Mouse (Mus musculus): ENCODE measurements around the gene Mbnl2. TPM values are rescaled to one million over a fixed set of nuclear protein-coding genes. Genes with fewer than 3 reads are reported as not detected.

The Mbnl2 gene
- polyA plus RNA-seq, 1 experiment from 2014 or later: 62.1 TPM

GRCm38 (mm10) chr14:120399614-120400013 lies 124.1 kb downstream of the Mbnl2 start:
- no peaks in the 10 kb centered on the region for H3K27me3 ChIP-seq (ENCODE audit: control insufficient read depth, insufficient read depth, low read length)
- no peak for ATAC-seq (ENCODE audit: insufficient number of reproducible peaks, low FRiP score, low TSS enrichment, low read depth)
- no peak overlapping the region for H3K27ac ChIP-seq (replicated peaks; ENCODE audit: low read depth, low read length)
- WGBS: 76% methylated on average over 6 of the region's 6 CpGs
- no peaks in the 10 kb centered on the region for H3K4me1 ChIP-seq (ENCODE audit: control insufficient read depth, insufficient read depth, low read length)
- DNase-seq (ENCODE audit: low spot score): no peak
- H3K36me3 ChIP-seq (ENCODE audit: control insufficient read depth, insufficient read depth, low read length): no peaks in the 10 kb centered on the region; the same call in 1 of the 2 replicates
- H3K9me3 ChIP-seq (ENCODE audit: control insufficient read depth, low read length): no peaks in the 10 kb centered on the region
- H3K4me3 ChIP-seq (ENCODE audit: low read depth, low read length): no peak overlapping the region
- no peak overlapping the region for H3K4me2 ChIP-seq (ENCODE audit: low read depth, severe bottlenecking)
- H3K9ac ChIP-seq (ENCODE audit: low read length): no peak overlapping the region

- Histone ChIP-seq H3K9me3 (ENCODE audit: control insufficient read depth, low read length) (no peaks in the 10 kb centered on the region), H3K9ac (ENCODE audit: low read length) (no peak overlapping the region), H3K36me3 (ENCODE audit: control insufficient read depth, insufficient read depth, low read length) (no peaks in the 10 kb centered on the region; the same call in 1 of the 2 replicates), H3K27ac (replicated peaks; ENCODE audit: low read depth, low read length) (no peak overlapping the region), H3K4me1 (ENCODE audit: control insufficient read depth, insufficient read depth, low read length) (no peaks in the 10 kb centered on the region), H3K4me2 (ENCODE audit: low read depth, severe bottlenecking) (no peak overlapping the region), H3K4me3 (ENCODE audit: low read depth, low read length) (no peak overlapping the region), H3K27me3 (ENCODE audit: control insufficient read depth, insufficient read depth, low read length) (no peaks in the 10 kb centered on the region)
- no peak for DNase-seq (ENCODE audit: low spot score)
- WGBS: 85% methylated on average over 15 of the region's 15 CpGs
- no peak for ATAC-seq (ENCODE audit: insufficient number of reproducible peaks, low FRiP score, low TSS enrichment, low read depth)
These were observed 125.7 kb downstream of the Mbnl2 start for GRCm38 (mm10) chr14:120401158-120401557.

GRCm38 (mm10) chr14:120402715-120403114 lies 127.2 kb downstream of the Mbnl2 start:
- WGBS: 94% methylated on average over 9 of the region's 9 CpGs
- Histone ChIP-seq H3K9ac (ENCODE audit: low read length) (no peak overlapping the region), H3K36me3 (ENCODE audit: control insufficient read depth, insufficient read depth, low read length) (no peaks in the 10 kb centered on the region; the same call in 1 of the 2 replicates)

GRCm38 (mm10) chr14:120404364-120404763 lies 128.9 kb downstream of the Mbnl2 start:
- Histone ChIP-seq H3K4me3 (ENCODE audit: low read depth, low read length) (no peak overlapping the region), H3K36me3 (ENCODE audit: control insufficient read depth, insufficient read depth, low read length) (no peaks in the 10 kb centered on the region; the same call in 1 of the 2 replicates), H3K9ac (ENCODE audit: low read length) (no peak overlapping the region), H3K4me1 (ENCODE audit: control insufficient read depth, insufficient read depth, low read length) (no peaks in the 10 kb centered on the region), H3K9me3 (ENCODE audit: control insufficient read depth, low read length) (no peaks in the 10 kb centered on the region), H3K27ac (replicated peaks; ENCODE audit: low read depth, low read length) (no peak overlapping the region), H3K4me2 (ENCODE audit: low read depth, severe bottlenecking) (no peak overlapping the region), H3K27me3 (ENCODE audit: control insufficient read depth, insufficient read depth, low read length) (no peaks in the 10 kb centered on the region)
- ATAC-seq (ENCODE audit: insufficient number of reproducible peaks, low FRiP score, low TSS enrichment, low read depth): no peak
- 93% methylated on average over 7 of the region's 7 CpGs for WGBS
- no peak for DNase-seq (ENCODE audit: low spot score)

More at GRCm38 (mm10) chr14:120402715-120403114, 127.2 kb downstream of the Mbnl2 start:
- no peaks in the 10 kb centered on the region for H3K9me3 ChIP-seq (ENCODE audit: control insufficient read depth, low read length)
- H3K4me1 ChIP-seq (ENCODE audit: control insufficient read depth, insufficient read depth, low read length): no peaks in the 10 kb centered on the region
- no peak overlapping the region for H3K27ac ChIP-seq (replicated peaks; ENCODE audit: low read depth, low read length)
- no peak for ATAC-seq (ENCODE audit: insufficient number of reproducible peaks, low FRiP score, low TSS enrichment, low read depth)
- no peak for DNase-seq (ENCODE audit: low spot score)
- H3K4me2 ChIP-seq (ENCODE audit: low read depth, severe bottlenecking): no peak overlapping the region
- H3K4me3 ChIP-seq (ENCODE audit: low read depth, low read length): no peak overlapping the region
- H3K27me3 ChIP-seq (ENCODE audit: control insufficient read depth, insufficient read depth, low read length): no peaks in the 10 kb centered on the region

- no peak overlapping the region for H3K27ac ChIP-seq (replicated peaks; ENCODE audit: low read depth, low read length)
- no peak for DNase-seq (ENCODE audit: low spot score)
- H3K36me3 ChIP-seq (ENCODE audit: control insufficient read depth, insufficient read depth, low read length): no peaks in the 10 kb centered on the region; the same call in 1 of the 2 replicates
- ATAC-seq (ENCODE audit: insufficient number of reproducible peaks, low FRiP score, low TSS enrichment, low read depth): 0 out of 2 replicates have a peak, but pooled peaks have one; percentile 26
- no peaks in the 10 kb centered on the region for H3K4me1 ChIP-seq (ENCODE audit: control insufficient read depth, insufficient read depth, low read length)
- no peak overlapping the region for H3K9ac ChIP-seq (ENCODE audit: low read length)
- no peak overlapping the region for H3K4me2 ChIP-seq (ENCODE audit: low read depth, severe bottlenecking)
- no peak overlapping the region for H3K4me3 ChIP-seq (ENCODE audit: low read depth, low read length)
- WGBS: 89% methylated on average over 17 of the region's 17 CpGs
- no peaks in the 10 kb centered on the region for H3K27me3 ChIP-seq (ENCODE audit: control insufficient read depth, insufficient read depth, low read length)
- H3K9me3 ChIP-seq (ENCODE audit: control insufficient read depth, low read length): no peaks in the 10 kb centered on the region
These were observed 129.5 kb downstream of the Mbnl2 start for GRCm38 (mm10) chr14:120404811-120405582.

- ATAC-seq (ENCODE audit: insufficient number of reproducible peaks, low FRiP score, low TSS enrichment, low read depth) (no peak), DNase-seq (ENCODE audit: low spot score) (no peak)
- H3K4me2 ChIP-seq (ENCODE audit: low read depth, severe bottlenecking): no peak overlapping the region
- no peaks in the 10 kb centered on the region for H3K9me3 ChIP-seq (ENCODE audit: control insufficient read depth, low read length)
- H3K27me3 ChIP-seq (ENCODE audit: control insufficient read depth, insufficient read depth, low read length): no peaks in the 10 kb centered on the region
- H3K4me1 ChIP-seq (ENCODE audit: control insufficient read depth, insufficient read depth, low read length): no peaks in the 10 kb centered on the region
- no peak overlapping the region for H3K4me3 ChIP-seq (ENCODE audit: low read depth, low read length)
- H3K27ac ChIP-seq (replicated peaks; ENCODE audit: low read depth, low read length): no peak overlapping the region
- WGBS: 89% methylated on average over 3 of the region's 3 CpGs
- H3K36me3 ChIP-seq (ENCODE audit: control insufficient read depth, insufficient read depth, low read length): no peaks in the 10 kb centered on the region; the same call in 1 of the 2 replicates
- H3K9ac ChIP-seq (ENCODE audit: low read length): no peak overlapping the region
These were observed 130.1 kb downstream of the Mbnl2 start for GRCm38 (mm10) chr14:120405597-120405996.

GRCm38 (mm10) chr14:120406271-120406670 lies 130.8 kb downstream of the Mbnl2 start:
- no peaks in the 10 kb centered on the region; the same call in 1 of the 2 replicates for H3K36me3 ChIP-seq (ENCODE audit: control insufficient read depth, insufficient read depth, low read length)
- H3K9ac ChIP-seq (ENCODE audit: low read length): no peak overlapping the region
- 81% methylated on average over 6 of the region's 6 CpGs for WGBS

GRCm38 (mm10) chr14:120406820-120407219 lies 131.4 kb downstream of the Mbnl2 start:
- no peak overlapping the region for H3K4me3 ChIP-seq (ENCODE audit: low read depth, low read length)
- DNase-seq (ENCODE audit: low spot score): no peak
- H3K9me3 ChIP-seq (ENCODE audit: control insufficient read depth, low read length): no peaks in the 10 kb centered on the region
- no peak overlapping the region for H3K9ac ChIP-seq (ENCODE audit: low read length)
- ATAC-seq (ENCODE audit: insufficient number of reproducible peaks, low FRiP score, low TSS enrichment, low read depth): no peak
- no peak overlapping the region for H3K27ac ChIP-seq (replicated peaks; ENCODE audit: low read depth, low read length)
- no peaks in the 10 kb centered on the region; the same call in 1 of the 2 replicates for H3K36me3 ChIP-seq (ENCODE audit: control insufficient read depth, insufficient read depth, low read length)
- no peaks in the 10 kb centered on the region for H3K27me3 ChIP-seq (ENCODE audit: control insufficient read depth, insufficient read depth, low read length)
- H3K4me2 ChIP-seq (ENCODE audit: low read depth, severe bottlenecking): no peak overlapping the region
- 66% methylated on average over 8 of the region's 8 CpGs for WGBS
- no peaks in the 10 kb centered on the region for H3K4me1 ChIP-seq (ENCODE audit: control insufficient read depth, insufficient read depth, low read length)

More at GRCm38 (mm10) chr14:120406271-120406670, 130.8 kb downstream of the Mbnl2 start:
- Histone ChIP-seq H3K4me1 (ENCODE audit: control insufficient read depth, insufficient read depth, low read length) (no peaks in the 10 kb centered on the region), H3K4me2 (ENCODE audit: low read depth, severe bottlenecking) (no peak overlapping the region), H3K4me3 (ENCODE audit: low read depth, low read length) (no peak overlapping the region), H3K27me3 (ENCODE audit: control insufficient read depth, insufficient read depth, low read length) (no peaks in the 10 kb centered on the region), H3K9me3 (ENCODE audit: control insufficient read depth, low read length) (no peaks in the 10 kb centered on the region), H3K27ac (replicated peaks; ENCODE audit: low read depth, low read length) (no peak overlapping the region)
- ATAC-seq (ENCODE audit: insufficient number of reproducible peaks, low FRiP score, low TSS enrichment, low read depth) (no peak), DNase-seq (ENCODE audit: low spot score) (no peak)

Measured in limb, embryonic 11.5 days (tissue).